Mouse (Mus musculus) cortical plate, adult 2 months (tissue): ENCODE data around the gene Zmat5.

ENCODE experiments used
- CTCF ChIP-seq: fragments of 200-500 bp; IDR thresholded peaks from 2 replicates; pipeline ENCODE4 v1.5.1; 2011; ENCODE audit warnings: mild to moderate bottlenecking, control low read depth, low read length; ENCODE audit not compliant: insufficient read depth; ENCODE audit errors: extremely low read depth
- POLR2A ChIP-seq: fragments of 200-500 bp; IDR thresholded peaks from 2 replicates; pipeline ENCODE4 v1.6.1; 2011; ENCODE audit warnings: mild to moderate bottlenecking, low read length, control low read depth; ENCODE audit not compliant: insufficient read depth; ENCODE audit errors: extremely low read depth

DNA sequence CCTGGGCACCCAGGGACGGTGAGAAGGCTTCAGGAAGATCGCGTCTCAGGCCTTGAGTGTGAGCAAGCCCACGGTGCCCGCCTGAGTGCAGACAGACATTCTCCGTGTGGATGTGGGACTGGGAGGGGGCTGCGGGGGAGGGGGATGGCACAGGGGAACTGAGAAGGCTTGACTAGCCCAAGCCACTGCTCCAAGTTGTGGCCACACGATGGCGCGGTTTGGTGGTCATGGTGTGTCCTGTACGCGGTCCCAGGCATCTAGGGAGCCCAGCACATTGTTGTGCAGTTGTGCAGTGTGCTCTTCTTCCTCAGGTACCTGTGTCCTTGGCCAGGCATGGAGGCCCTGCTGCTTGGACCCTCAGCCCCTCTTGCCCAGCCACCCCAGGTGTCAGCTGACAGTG, 29.7 kb downstream of the Zmat5 start:
- TF ChIP-seq CTCF: 0 out of 2 replicates have a peak, but pooled peaks have one; percentile 19
- no peak for TF ChIP-seq POLR2A
